Mouse (Mus musculus) lung, adult 18-20 months (tissue): ENCODE measurements around the gene Cnot9.
"Not testable (repeated sequence)": the region's sequence is repeated elsewhere in the genome, so short reads cannot be mapped to it uniquely, and the experiment has no call there.

Experiments used
- DNase-seq, 2 experiments: peaks; one replicate each; pipeline ENCODE4 v3.0.0; 2022; ENCODE audit warnings: mixed read lengths in 2 of 2

Cnot9 gene

DNA sequence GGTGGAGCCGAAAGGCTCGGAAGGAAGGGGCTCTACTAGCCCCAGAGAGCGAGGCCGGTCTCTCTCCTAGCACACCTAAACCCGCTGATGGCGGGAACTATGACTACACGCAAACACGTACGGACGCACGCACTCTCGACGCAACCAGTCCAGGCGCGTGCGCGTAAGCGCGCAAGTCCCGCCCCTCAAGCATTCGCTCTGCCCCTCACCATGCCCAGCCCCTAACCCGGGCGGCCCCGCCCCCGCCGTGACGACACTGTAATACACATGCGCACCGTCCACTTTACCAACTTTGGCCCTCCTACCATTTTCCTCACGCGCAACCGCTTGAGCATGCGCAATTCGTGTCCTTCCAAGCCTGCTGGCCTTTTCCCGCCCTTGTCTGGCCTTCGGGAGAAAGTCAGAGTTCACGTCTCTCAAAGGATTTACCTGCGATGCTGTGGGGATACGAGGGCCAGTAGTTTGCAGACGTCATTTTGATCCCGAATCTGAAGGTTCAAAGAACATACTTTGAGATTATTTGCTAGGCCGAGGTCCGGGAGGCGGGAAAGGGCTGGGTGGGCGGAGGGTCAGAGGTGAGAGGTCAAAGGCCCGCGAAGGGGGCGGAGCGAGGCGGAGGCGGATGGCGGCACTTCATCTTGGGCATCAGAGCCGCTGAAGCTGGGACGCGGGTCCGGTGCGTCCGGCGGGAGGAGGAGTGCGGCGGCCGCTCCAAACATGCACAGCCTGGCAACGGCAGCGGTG lies at the start of gene Cnot9:
Gene Cnot9 (plus strand): TSS at position 338 of the 744 bp plus-strand sequence.
- DNase-seq, result peak; percentile 100

DNA sequence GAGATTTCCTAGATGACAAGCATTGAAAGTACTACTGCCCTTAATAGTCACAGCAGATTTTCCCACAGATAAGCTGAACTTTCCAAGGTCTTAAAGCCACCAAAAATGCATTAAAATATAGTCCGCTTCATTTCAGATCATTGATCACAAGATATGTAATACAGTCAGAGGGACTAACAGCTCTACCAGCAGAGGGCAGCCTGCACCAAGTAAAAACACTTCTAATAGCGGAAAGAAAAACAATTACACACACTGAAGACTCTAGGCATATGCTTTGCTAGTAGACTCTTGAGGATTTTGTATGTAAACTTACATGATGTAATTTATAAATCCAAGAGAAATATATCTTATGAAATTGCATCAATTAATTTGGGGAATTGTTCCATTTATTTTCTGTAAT lies 45.6 kb upstream of the Cnot9 start:
- DNase-seq, result peak; percentile 18 to 34

DNA sequence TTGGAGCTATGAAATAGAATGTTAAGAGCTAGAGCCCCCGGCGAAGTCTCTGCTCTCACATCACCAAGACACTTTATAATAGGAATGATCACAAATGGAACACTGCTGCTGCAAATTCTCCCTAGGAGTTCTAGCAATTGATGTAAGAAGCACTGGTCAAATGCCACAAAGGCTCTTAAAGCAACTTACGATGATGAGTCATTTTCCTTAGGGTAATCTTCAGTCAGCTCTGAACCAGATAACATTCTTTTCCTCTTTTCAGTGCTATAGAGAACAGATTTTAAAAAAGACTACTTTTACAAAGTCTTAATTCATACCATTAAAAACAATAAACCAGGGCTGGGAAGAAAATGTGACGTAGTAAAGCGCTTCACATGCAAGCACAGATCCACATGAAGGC lies 20.1 kb upstream of the Cnot9 start:
- no peak for DNase-seq

DNA sequence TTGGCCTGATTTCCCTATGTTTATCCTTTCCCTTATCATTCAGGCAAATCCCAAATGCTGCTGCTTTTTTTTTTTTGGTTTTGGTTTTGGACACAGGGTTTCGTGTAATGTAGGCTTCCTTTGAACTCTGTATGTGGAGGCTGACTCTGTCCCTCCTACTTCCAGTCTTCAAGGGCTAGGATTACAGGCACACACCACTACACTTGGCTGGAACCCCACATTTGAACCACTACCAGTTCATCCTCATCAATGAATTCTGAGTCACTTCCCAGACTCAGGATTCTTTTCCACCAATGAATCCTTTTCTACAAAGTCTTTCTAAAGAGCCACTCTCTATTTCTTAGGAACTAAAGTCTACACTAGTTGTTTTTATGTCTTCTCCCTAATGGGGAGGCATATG lies 4.8 kb upstream of the Cnot9 start:
- DNase-seq, result no peak

DNA sequence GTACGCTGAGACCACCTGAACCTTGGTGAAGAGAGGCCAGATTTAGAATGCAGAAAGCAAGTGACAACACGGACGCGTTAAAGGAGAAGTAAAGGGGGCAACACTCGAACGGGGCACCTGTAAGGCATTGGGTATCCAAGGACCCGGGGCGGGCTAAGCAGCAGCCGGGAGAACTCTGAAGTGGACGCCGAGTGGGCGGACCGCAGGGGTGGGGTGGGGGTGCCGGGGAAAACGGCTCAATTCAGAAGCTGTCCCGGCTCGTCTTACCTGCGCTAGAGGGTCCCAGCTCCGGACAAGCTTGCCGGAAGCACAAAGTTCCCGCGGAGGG lies 501 bp upstream of the Cnot9 start:
- no peak for DNase-seq

DNA sequence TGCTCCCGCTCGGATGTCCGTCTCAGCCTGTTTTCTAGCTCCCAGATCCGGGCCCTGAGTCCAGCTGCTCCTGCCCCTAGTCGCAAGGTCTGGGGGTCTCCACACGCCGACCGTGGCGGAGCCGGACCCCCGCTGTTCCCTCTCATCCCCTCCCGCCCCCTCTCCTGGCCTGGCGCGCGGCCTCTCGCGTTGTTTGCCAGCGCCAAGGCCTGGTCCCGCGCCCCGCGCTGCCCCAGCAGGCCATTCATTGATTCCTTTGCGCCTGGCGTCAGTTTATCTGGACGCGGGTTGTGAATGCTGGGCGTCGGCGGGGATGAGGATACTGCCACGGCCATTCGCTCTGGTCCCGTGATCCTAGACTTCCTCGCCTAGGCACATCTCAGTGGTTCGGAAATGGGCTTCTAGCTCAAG lies 618 bp downstream of the Cnot9 start:
- peak in 1 of 2 experiments; percentile 42 for DNase-seq

DNA sequence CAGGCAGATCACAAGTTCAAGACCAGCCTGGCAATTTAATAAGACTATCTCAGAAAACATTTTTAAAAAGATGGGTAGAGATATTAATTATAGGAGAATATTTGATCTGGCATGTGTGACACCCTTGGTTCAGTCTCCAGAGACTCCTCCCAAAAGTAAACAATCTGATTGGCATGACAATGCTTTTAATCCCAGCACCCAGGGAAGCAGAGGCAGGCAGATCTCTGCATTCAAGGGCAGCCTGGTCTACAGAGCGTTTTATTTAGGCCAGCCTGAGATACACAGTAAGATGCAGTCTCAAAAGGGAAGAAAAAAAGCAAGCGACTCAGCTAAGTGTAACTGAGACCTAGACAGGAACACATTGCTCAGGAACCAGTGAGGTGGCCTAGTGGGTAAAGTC lies 1.9 kb downstream of the Cnot9 start:
- DNase-seq, result no peak

DNA sequence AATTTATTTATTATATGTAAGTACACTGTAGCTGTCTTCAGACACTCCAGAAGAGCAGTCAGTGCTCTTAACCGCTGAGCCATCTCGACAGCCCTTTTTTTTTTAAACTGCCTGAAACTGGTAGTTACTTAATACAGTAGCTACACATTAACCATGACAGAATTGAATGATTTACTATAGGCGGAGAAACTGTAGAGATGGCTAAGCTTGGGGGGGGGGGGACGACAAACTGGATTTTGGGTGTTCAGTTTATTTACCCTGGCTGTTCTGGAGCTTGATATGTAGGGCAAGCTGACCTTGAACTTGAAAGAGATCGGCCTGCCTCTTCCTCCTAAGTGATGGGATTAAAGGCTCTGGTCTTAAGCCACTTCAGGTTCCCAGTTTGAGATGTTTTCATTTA lies 5.4 kb downstream of the Cnot9 start:
- no peak for DNase-seq

DNA sequence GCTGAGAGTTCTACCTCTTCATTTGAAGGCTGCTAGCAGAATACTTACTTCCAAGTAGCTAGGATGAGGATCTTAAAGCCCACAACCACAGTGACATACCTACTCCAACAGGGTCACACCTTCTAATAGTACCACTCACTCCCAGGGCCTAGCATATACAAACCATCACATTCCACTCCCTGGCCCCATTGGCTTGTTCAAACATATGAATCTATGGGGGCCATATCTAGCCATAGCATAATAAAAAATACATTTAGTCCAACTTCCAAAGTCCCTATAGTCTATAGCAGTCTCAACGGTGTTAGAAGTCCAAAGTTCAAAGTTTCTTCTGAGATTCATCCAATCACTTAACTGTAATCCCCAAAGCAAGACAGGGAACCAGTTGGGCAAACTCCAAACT lies 7.1 kb downstream of the Cnot9 start:
- DNase-seq, result not testable (repeated sequence)

DNA sequence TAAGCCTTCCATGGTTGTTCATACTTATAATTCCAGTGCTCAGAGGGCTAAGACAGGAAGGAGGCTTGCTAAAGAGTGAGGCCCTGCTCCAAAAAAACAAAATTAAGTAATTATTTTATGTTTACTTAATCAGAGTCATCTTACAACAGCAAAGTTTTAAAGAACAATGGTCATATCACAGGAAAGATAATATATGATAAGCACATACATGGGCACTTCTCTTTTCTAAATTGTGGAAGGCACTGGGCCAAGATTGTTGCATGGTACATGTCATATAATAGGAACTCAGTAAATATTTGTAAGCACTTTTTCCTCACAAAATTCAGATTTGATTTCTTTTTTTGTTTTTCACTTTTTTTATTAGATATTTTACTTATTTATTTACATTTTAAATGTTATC lies 14.0 kb downstream of the Cnot9 start:
- no peak for DNase-seq

DNA sequence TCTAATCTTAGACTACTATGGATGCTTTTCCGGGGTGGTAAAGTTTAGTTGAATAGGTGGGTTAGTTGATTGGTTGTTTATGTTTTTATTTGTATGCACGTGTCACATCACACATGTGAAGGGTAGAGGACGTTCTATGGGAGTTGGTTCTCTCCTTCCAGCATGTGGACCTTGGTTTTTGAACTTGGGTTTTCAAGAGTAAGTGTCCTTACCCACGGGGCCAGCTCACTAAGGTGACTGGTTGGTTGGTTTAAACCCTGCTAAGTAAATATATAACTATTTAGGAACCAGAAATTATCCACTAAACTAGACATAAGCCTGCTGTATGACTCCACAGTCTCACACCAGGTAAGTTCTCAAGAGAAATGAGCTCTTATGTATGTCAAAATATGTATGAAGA lies 18.9 kb downstream of the Cnot9 start:
- DNase-seq, result no peak

DNA sequence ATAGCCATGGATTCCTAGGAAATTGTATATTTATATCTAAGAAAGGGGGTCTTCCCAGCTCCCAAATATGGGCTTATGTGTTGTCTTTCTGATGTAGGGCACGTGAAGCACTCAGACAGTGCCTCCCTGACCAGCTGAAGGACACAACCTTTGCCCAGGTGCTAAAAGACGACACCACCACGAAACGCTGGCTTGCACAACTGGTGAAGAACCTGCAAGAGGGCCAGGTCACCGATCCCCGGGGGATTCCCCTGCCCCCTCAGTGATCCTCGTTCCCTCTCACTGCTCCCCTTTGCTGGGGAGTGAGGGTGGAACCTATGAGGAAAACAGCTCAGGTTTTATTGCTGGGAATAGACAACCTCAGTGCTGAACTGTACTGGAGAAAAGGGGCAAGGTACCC lies 22.7 kb downstream of the Cnot9 start:
- DNase-seq, result no peak

DNA sequence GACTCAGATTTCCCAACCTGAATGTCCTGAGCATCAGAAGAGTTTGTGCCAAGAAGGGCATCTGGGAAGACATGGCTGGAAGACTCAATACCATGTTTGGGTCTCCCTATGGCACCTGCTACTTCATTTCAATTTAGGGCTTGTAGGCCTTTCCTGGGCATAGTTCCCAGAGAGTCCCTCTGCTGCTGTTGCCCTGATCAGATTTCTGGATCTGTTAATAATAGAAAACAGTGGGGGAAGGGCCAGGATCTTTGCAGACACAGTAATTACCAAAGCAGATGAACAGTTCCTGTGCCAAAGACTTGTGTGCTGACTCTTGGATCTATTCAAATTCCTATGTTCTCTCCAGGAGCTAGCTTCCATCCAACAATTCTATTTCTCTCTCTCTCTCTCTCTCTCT lies 32.8 kb downstream of the Cnot9 start:
- no peak for DNase-seq

DNA sequence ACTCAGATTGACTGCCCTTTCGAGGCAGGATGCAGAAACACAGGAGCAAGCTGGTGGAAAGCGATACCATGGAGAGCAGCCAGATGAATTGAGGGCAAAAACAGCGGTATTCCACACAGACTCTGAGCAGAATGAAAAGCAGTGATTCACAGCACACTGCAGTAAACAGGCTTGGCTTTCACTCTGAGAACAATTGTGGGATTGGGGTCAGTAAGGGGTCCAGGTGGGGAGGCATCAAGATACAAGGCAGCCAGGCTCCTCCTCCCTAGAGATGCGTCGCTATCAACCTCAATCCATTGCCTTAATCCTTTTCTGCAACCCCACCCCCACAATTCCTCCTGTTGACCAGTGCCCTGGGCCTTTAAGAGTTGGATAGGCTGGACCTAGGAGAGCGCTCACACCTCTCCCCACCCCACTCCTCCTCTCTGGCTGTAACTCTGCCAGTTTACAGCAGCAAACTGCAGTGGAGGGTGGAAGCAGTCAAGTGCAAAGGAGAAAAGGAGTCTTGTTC lies 36.6 kb downstream of the Cnot9 start, which contains the start of gene Plcd4:
Gene Plcd4 (plus strand): TSS at position 438 of the 511 bp plus-strand sequence.
- peak; percentile 18 to 22 for DNase-seq

DNA sequence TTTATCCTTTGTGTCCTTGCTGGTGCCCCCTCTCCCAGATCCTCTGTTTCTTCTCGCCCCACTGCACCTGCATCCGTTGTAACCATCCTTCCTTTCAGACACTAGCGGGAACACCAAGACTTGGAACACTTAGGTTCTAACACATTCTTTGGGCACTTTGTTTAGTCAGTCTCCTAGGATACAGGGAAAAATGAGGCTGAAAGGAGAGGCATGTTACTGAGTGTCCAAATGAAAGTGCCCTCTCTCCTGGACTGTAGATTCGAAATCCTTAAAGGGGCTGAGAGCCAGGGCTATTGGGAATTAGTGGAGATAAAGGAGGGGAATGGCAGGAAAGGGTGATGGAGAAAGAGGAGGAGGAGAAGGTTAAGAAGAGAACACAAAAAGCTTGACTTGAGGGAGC lies 38.3 kb downstream of the Cnot9 start, which contains the start of gene Usp37:
Gene Usp37 (minus strand): TSS at position 101 of the 400 bp plus-strand sequence.
- DNase-seq, result no peak

DNA sequence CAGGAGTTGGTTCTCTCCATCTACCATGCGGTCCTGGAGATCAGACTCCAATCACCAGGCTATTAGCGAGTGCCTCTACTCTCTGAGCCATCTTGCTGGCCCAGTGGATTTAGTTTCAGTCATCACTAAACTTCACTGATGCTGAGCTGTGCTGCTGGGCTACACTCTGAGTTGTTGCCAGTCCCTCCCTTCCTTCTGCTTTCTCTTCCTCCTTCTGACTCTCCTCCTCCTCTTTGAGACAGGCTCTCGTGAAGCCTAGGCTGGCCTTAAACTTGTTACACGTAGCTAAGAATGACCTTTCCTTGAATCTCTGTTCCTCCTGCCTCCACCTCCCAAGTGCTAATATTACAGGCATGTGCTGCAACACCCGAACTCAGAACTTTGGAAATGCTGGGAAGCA lies 53.2 kb downstream of the Cnot9 start:
- DNase-seq, result no peak

DNA sequence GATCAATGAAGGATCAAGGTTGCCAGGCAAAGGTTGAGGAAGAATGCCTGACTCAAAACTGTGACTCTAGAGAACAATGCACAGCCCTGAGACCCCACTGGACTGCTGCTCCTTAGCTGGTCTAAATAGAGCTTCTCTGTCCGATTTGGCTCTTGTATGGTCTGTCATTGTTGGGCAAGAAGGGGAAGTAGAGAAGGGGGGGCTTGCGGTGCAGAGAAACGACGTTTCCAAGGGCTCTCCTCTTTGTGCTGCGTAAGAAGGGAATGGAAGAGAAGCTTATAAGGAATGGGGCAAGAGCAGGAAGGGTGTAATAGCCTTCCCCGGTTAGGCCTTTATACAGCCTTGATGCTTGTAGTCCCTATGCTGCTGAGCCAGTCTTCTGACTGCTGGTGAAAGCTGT lies 60.0 kb downstream of the Cnot9 start:
- DNase-seq, result no peak

DNA sequence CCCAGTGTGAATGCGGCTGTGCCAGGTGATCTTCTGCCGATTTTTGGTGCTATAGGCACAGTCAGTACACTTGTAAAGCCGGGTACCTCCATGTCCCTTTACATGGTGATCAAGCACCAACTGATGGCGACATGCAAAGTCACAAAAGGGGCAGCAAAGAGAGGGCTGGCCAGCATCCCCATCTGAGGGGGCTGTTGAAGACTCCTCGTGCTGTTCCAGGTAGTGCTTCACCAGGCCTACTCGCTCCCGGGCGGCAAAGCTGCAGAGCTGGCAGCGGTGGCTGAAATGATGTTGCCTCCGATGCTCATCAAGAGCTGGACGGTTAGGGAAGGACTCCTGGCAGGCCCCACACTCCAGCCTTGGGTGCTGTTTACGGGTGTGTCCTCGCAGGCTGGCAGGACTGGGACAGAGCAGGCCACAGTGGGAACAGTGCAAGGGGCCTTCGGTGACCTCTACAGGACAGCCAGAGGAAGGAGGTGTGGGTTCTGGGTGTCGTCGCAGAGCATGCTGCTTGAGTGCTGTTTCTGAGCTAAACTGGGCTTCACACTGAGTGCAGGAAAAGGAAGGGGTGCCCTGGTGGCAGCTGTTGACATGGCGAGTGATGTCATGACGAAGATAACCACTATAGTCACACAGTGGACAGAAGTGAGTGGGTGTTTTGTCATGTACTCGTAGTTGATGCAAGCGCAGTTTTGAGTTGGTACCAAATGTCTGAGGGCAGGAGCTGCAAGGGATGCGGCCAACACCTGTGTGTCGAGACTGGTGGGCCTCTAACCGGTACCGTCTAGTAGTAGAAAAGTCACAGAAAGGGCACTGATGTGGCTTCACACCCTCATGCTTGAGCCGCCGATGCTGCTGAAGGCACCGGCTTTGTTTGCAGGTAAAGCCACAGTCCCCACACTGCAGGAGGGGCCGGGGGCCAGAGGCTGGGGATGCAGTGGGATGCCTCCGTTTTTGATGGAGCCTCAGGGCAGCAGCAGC lies 64.2 kb downstream of the Cnot9 start:
- no peak for DNase-seq
